In the genomic region with DNA sequence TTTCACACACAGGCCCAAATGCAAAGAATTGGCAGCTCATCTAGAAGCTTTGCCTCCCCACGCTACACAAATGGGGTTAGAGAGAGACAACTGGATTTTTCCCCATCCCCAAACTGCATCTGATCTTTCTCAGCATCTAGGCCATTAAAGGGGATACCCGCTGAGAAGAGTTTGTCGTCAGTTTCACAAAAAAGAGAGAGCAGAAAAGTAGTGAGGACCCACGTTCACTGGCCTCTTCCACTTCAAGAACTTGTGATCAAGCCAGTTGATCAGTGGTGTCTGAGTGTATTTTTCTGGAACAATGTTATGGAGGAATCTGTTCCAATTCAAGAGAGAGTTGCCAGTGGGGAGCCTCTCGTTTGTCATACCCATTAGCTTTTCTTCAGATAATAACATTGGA, we compare ENCODE assay signal across 8 mouse cellular contexts. TPM values are rescaled to one million over a fixed set of nuclear protein-coding genes. Genes with fewer than 3 reads are reported as not detected.
A peak's percentile ranks its signal among the peaks of the same experiment; 100 is the strongest.
DNase-seq lines count a peak whose midpoint lies in the region; ATAC-seq and TF ChIP-seq lines count a peak whose summit lies in the region.

No protein-coding gene starts in this region.

- no peak for TF ChIP-seq CTCF in gastrocnemius, adult 2 months (IDR thresholded peaks at IDR 0.05)
- no peak for TF ChIP-seq CTCF in liver, embryonic 14.5 days (IDR thresholded peaks at IDR 0.05; ENCODE audit: low read depth)

- H3K4me1 ChIP-seq in forebrain, embryonic 14.5 days (ENCODE audit: control insufficient read depth, insufficient read depth, low read length) = peaks cover 19% of the 10 kb centered on the region
- H3K4me1 ChIP-seq in liver, embryonic 14.5 days (replicated peaks; ENCODE audit: control insufficient read depth in 2 of 2, insufficient read depth in 2 of 2, low read length in 1 of 2) = no peaks in the 10 kb centered on the region

- no peak for TF ChIP-seq EP300 in liver, embryonic 14.5 days (IDR thresholded peaks at IDR 0.05; ENCODE audit: low read depth)

- no peaks in the 10 kb centered on the region for H3K27me3 ChIP-seq in forebrain, embryonic 14.5 days (replicated peaks; ENCODE audit: control insufficient read depth, insufficient read depth, low read length)
- H3K27me3 ChIP-seq in liver, embryonic 14.5 days (ENCODE audit: control insufficient read depth, insufficient read depth, low read length) = no peaks in the 10 kb centered on the region

- ATAC-seq in forebrain, embryonic 14.5 days = no peak
- no peak for ATAC-seq in liver, embryonic 14.5 days (ENCODE audit: insufficient read depth)
- no peak for ATAC-seq in granulocyte monocyte progenitor cell, adult 5-6 weeks (replicated peaks; ENCODE audit: poor library complexity, severe bottlenecking)
- no peak for ATAC-seq in frontal cortex, adult (ENCODE audit: low TSS enrichment)

- H3K4me2 ChIP-seq in forebrain, embryonic 14.5 days (ENCODE audit: low read length) = peak overlapping the region; percentile 79
- H3K4me2 ChIP-seq in liver, embryonic 14.5 days (ENCODE audit: low read depth) = peak overlapping the region; percentile 42

- no peaks in the 10 kb centered on the region for H3K36me3 ChIP-seq in forebrain, embryonic 14.5 days (ENCODE audit: control insufficient read depth, insufficient read depth, low read length)
- H3K36me3 ChIP-seq in liver, embryonic 14.5 days (replicated peaks; ENCODE audit: control insufficient read depth, insufficient read depth, low read depth) = no peaks in the 10 kb centered on the region

- peak overlapping the region; percentile 90 for H3K27ac ChIP-seq in gastrocnemius, adult 2 months
- peak overlapping the region; percentile 81 for H3K27ac ChIP-seq in forebrain, embryonic 14.5 days (ENCODE audit: low read depth, low read length)
- H3K27ac ChIP-seq in liver, embryonic 14.5 days = no peak overlapping the region

- DNase-seq in gastrocnemius, adult 2 months = no peak
- no peak for DNase-seq in gastrocnemius, postnatal 25 days
- peak; percentile 46 for DNase-seq in A20 (ENCODE audit: low read depth, low spot score)
- DNase-seq in forebrain, embryonic 14.5 days (ENCODE audit: low spot score) = peak; percentile 72
- DNase-seq in liver, embryonic 14.5 days (ENCODE audit: low read depth in 3 of 3, low spot score in 3 of 3) = no peak
- DNase-seq in adrenal gland, adult 8-10 months = no peak

- H3K9me3 ChIP-seq in forebrain, embryonic 14.5 days (replicated peaks; ENCODE audit: control insufficient read depth, low read length) = no peaks in the 10 kb centered on the region
- no peaks in the 10 kb centered on the region for H3K9me3 ChIP-seq in liver, embryonic 14.5 days (ENCODE audit: control insufficient read depth, low read length)

- WGBS in forebrain, embryonic 14.5 days = 0% methylated on average over 5 of the region's 5 CpGs
- WGBS in liver, embryonic 14.5 days (ENCODE audit: insufficient replicate concordance) = 21% methylated on average over 5 of the region's 5 CpGs

- H3K4me3 ChIP-seq in gastrocnemius, adult 2 months = peak overlapping the region; percentile 91
- H3K4me3 ChIP-seq in forebrain, embryonic 14.5 days (ENCODE audit: low read depth, low read length) = peak overlapping the region; percentile 78
- peak overlapping the region; percentile 17 to 33 for H3K4me3 ChIP-seq in liver, embryonic 14.5 days (ENCODE audit: insufficient read depth in 1 of 2, low read depth in 2 of 2, low read length in 2 of 2)

- peak overlapping the region; percentile 99 for H3K9ac ChIP-seq in forebrain, embryonic 14.5 days (ENCODE audit: low read length)
- H3K9ac ChIP-seq in liver, embryonic 14.5 days (replicated peaks) = no peak overlapping the region

- intact Hi-C loops in gastrocnemius, adult 2 months (cut with DNase I) = no loop called here

RNA-seq across cellular contexts. Expression of a gene that starts 2.7 kb away (rescaled TPM):
- 10 to 100 TPM; 16.9 to 29.3 TPM for total RNA-seq in gastrocnemius, adult 2 months (2021)
- total RNA-seq in gastrocnemius, postnatal 25 days (2021) = 10 to 100 TPM; 19.3 to 19.9 TPM
- 66.7 and 76.8 TPM in 2 replicates for polyA plus RNA-seq in forebrain, embryonic 14.5 days (2014; fragmentation: Nextera tagmentation; extraction: Ambion mirVana)
- 2.5 and 2.7 TPM in 2 replicates for polyA plus RNA-seq in liver, embryonic 14.5 days (2012; rRNA removed)
- polyA plus RNA-seq in liver, embryonic 14.5 days (2014; fragmentation: Nextera tagmentation; extraction: Ambion mirVana) = 1.7 and 2.2 TPM in 2 replicates
- total RNA-seq in granulocyte monocyte progenitor cell, adult 5-6 weeks (2014; fragmentation: Nextera tagmentation) = 4.9 and 8.2 TPM in 2 replicates
- total RNA-seq in granulocyte monocyte progenitor cell, adult 5-6 weeks (2017) = 4.1 and 4.7 TPM in 2 replicates
- 100 to 1,000 TPM; 152 to 211 (median 192) TPM for total RNA-seq in adrenal gland, adult 8-10 months (2022)

Comparison
In these comparisons a context has a peak if more than half of its experiments do, and no peak if none do; other contexts are left out.
1. DNase-seq: peak in A20 (single experiment) and forebrain, embryonic 14.5 days (single experiment); none in gastrocnemius, adult 2 months (single experiment), gastrocnemius, postnatal 25 days (single experiment), liver, embryonic 14.5 days (0 of 3) and adrenal gland, adult 8-10 months (single experiment).
2. H3K4me3 ChIP-seq: peak in every context shown above with its lines; median percentile 91 in gastrocnemius, adult 2 months; 78 in forebrain, embryonic 14.5 days; 25 in liver, embryonic 14.5 days.
3. RNA of a gene that starts 2.7 kb away (total RNA-seq): 152 to 211 TPM in adrenal gland, adult 8-10 months; 16.9 to 29.3 TPM in gastrocnemius, adult 2 months, 19.3 to 19.9 TPM in gastrocnemius, postnatal 25 days and 4.1 to 8.2 TPM in granulocyte monocyte progenitor cell, adult 5-6 weeks; every median in the first group is over 4 times any median in the second.